Mouse (Mus musculus) monocyte, adult 5-6 weeks (primary cell): ENCODE results near the gene G3bp2. TPM values are rescaled to one million over a fixed set of nuclear protein-coding genes. Genes with fewer than 3 reads are reported as not detected.

Source experiments
- ATAC-seq: fragments of 153-309, 156-312 bp; replicated peaks from 2 replicates; pipeline ENCODE4 v1.8.0; 2017; ENCODE audit warnings: mild to moderate bottlenecking; ENCODE audit not compliant: low TSS enrichment, insufficient number of reproducible peaks, severe bottlenecking, poor library complexity, low FRiP score
- total RNA-seq: library from RNA; stranded (forward); fragments of 200-1000, 200-491, 200-594 nt; gene quantifications from 3 replicates; pipeline ENCODE4 v1.2.3, GENCODE M21; 2017

Gene G3bp2
- total RNA-seq, 1 experiment from 2014 or later, result 133 TPM

DNA sequence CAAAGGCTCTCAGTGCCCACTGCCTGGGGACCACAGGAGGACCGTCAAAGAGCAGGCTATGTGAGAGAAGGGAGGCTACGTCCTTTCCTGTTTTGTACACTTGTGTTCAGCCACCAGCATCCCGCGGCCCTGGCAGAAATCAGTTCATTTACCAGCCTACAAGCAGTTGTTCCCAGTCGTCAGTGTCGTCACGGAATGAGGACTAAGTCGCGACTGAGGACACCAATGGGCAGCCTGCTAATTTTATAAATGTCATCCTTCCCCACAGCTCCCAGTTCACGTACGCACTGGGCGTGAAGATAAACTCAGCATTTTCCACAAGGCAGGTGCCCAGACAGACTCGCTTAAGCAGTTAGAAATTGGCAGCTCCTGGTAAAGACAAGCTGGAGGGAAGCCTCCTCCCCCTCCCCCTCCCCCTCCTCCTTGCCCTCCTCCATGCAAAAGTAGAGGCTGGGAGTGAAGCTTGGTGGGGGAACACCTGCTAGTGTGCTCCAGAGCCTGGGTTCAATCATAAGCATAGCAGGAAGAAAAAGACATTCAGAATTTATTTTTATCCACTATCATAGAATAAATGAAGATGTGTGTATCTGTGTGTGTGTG is 20.4 kb upstream of the G3bp2 start:
- no peak for ATAC-seq

DNA sequence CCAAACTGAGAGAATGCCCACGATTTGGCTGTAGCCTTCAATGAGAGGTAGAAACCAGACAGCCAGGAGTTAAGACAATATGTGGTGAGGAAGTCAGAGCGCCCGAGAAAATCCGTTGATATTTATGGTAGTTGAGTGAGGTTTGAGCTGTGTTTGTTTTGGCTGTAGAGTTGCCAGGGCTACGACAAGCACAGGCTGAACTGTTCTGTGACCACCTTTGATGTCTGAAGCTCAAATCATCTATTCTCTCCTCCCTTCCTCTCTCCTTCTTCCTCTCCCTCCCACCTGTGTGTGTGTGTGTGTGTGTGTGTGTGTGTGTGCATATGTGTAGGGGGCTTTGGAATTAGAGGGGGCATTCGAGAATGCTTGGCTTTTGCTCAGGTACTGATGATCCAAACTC is 19.5 kb upstream of the G3bp2 start:
- no peak for ATAC-seq

DNA sequence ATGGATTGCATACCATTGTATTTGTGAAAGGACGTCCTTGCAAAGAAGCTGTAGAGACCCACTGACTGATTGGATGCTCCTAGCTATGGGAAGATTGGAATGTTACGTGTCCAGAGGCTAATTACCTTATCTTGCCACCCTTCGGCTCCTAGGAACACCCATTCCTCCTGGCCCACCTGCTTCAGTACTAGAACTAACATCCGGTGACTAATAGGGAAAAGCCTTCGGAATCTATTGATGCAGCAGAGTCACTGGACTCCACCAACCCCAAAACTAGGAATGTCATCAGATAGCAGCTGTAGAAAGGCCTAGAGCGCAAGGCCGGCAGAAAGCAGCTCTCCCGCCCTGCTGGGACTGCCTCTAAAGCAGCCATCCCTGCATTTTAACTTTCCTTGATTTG is 18.1 kb upstream of the G3bp2 start:
- ATAC-seq, result no peak

DNA sequence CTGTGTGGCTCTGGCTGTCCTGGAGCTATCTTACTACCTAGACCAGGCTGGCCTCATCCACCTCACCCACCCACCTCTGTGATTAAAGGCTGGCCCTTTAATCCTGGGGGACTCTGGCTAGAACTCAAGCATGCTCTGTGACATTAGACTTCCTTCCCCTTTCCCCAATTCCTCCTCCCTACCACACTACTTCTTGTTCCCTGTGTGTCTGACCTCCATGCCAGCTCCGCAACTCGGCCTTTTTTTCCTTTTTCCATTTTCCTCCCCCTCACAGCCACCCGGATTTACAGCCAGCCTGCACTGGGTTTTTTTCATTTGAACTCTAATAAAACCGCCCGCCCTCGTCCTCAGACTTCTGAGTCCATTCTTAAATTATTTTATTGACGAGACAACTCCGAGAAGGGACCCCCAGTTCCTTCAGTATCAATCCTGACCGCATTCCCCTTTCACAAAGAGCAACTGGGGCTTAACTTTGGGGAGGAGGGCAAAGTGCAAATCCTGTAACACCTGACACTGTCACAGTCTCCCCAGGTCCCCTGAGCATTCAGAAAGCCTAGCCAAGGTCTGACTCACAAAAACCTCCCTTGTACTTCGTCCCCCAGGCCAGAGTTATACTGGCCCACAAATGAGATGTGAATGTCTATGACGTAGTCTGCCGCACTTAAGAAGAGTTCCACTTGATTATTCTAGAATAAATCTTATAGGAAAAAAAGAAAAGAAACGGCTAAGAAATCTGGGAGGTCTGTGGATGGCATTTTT is 15.0 kb upstream of the G3bp2 start:
- ATAC-seq, result peak; percentile 60; the same call in 1 of the 2 replicates

DNA sequence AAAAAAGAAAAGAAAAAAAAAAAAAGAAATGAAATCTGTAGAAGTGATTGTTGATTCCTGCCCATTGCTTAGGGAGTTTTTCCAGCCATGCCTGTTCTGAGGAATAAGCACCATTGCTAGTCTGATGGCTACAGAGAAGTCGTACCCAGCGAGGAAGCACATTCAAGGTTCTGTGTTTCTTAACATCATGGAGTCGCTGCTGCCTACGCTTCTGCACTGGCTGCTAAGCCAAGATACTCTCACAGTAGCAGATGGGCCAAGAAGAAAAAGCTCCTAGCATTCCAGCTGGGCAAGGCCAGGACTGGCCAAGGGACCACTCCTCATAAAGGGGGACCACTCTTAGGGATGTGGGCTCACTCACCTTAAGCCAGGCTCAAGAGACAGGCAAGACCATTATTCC is 14.3 kb upstream of the G3bp2 start:
- ATAC-seq, result 0 out of 2 replicates have a peak, but pooled peaks have one; percentile 14

DNA sequence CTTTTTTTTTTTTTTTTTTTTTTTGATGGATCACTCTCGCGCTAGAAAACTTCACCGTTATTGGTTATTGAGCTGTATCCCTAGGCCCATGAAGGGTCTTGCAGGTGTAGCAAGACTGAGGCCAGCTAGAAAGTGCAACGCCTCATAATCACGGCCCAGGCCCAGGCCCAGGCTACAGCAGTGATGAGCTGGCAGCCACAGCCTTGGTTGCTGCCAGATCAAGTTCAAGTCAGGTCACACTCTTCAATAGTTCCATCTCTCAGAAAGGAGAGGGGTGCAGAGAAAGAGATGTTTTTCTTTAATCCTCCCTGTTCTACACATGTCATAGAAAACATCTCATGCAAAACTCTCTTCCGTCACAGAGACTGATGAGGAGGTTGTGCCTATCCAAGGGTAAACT is 13.3 kb upstream of the G3bp2 start:
- no peak for ATAC-seq

DNA sequence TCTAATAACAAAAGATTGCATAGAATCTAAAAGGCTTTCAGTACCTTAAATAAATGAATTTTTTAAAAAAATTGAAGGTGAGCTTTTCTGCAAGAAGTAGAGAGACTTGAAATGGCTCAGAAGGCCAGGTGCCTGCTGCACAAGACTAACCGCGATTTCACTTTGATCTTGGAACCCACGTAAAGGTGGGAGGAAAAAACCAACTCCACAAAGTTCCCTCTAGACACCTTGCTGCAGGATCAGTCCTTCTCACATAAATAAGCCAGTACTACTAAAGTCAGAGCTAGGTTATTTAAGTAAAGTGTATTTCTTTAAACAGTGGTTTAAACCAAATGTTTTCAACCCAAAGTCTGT is 10.5 kb upstream of the G3bp2 start:
- ATAC-seq, result no peak

DNA sequence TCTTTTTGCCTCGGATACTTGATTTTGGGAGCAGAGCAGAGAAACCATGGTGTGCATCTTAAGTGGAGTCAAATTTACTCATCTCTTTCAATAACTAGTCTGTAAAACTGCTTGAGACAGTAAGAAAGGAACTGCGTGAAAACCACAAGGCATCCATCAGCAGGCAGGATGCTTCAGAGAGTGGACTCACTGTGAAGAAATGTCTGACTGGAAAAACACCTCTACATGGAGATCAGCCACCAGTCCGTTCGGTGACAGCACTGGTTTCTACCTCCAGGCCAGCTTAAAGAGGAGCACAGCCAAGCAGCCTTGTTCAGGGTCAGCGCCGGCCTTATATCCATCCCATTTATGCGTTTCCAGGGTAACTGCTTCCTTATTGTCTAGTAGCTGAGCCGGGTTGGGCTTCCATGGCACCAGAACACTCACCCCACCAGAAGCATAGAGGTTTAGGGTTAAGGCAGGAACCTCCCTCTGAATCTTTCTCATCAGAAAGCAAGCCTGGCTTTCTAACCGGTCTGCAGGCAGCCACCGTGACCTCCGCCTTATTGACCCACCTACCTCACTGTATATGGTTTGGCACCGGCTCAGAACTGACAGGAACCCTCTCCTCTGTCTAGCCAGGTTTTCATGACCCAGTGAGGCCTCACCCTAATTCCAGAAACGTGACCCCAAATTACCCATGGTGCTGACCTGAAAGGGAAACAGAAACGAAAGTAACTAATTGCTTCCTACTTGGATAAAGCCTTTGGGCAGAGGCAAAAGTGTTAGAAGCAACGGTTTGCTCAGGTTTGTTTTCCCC is 9.9 kb upstream of the G3bp2 start:
- peak; percentile 49; the same call in 1 of the 2 replicates for ATAC-seq

DNA sequence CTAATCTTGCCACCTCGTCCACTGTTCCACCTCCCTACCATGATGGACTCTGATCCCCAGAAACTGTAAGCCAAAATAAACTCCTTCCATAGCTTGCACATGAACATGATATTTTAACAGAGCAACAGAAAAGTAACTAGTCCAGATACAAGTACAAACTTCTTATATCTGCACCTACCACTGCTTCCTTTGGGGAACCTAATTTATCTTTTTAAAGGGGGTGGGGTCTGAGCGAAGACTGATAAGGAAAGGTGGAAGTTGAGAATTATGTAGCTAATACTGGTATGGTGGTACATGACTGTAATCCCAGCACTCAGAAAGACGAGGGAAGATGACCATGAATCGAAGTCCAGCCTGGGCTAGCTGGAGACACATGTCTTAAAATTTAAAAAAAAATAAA is 4.0 kb upstream of the G3bp2 start:
- no peak for ATAC-seq

DNA sequence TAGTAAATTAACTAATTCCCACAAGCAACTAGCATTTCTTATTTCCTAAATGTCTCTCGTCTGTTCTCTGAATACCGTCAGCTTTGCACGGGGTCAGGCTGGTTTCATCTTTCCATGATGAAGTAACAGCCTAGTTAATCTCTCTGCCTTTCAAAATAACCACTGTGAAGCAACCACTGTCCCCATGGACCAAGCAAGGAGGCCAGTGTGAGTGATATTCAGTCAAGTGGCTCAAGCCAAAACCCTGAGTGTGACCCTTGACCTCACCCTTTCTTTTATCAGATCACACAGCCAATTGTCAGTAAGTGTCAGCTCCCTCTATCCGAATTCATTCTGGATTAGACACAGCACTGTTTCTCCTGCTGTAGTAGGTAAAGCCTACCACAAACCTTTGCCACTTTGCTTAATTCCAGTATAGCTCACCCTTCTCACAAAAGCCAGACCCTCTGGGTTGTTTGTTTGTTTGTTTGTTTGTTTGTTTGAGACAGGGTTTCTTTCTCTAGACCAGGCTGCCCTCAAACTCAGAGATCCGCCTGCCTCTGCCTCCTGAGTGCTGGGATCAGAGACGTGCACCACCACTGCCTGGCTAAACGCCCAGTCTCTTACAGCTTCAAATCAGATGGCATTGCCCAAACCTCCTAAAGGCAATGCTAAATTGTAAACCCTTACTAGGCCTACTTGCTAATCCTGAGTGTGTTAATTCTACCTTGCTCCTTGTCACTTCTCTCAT is 2.5 kb upstream of the G3bp2 start:
- no peak for ATAC-seq

DNA sequence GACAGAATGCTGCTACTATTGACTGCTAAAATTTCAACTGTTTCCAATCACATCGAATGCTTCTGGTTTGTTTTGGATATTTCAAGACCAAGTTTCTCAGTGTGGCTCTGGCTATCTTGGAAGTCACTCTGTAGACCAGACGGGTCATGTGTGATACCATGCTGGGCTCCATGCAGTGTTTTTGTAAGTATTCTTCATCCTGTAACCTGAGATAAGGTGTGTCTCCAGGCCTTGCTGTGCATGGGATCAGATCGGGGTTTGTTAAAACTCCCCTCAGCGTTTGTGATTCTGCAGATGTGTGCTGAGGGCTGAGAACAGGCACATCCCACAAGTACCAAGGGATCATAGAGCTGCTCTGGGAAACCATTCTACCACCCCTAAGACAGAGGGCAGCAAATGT is 1.7 kb upstream of the G3bp2 start:
- no peak for ATAC-seq

DNA sequence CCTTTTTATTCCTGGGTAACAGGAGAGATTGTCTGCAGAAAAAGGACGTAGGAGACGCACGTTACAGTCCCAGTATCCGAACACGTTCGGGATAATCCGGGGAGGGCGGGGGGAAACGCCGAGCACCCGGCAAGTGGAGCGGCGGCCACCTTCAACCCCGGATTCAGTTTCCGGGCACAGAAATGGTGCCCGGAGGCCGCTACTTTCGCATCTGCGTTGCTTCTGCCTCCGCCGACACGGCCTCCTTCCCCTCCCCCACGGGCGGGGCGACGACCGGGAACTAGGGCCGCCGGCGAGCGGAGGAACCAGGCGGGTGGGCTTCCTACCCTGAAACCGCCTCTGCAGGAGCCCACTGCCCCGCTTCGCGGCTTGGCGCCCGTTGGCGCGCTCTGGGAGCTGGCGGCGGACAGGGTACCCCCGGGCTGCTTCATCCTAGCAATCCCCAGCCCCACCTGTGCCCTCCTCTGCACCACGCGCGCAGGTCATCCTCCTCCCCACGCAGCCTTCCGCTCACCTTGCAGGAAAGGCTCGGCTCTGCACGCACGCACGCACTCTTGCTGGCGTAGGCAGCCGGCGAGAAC is 608 bp downstream of the G3bp2 start:
- peak; percentile 32 for ATAC-seq

DNA sequence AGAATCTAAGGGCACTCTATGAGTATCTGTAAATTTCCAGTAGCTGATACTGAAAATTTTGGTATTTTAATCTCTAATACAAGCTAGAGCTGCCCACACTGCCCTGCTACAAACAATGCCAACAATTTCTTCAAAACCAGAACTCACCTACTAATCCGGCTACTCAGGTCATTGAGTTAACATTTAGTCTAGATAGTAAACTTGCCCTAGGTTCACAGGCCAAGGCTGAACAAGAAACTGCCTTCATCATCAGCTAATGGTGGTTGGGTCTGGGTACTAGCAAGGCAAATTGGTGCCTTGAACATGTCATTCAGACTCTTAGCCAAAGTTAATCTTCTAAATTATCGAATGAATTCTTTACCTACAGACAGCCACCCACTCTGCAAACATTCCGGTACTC is 2.2 kb downstream of the G3bp2 start:
- ATAC-seq, result no peak

DNA sequence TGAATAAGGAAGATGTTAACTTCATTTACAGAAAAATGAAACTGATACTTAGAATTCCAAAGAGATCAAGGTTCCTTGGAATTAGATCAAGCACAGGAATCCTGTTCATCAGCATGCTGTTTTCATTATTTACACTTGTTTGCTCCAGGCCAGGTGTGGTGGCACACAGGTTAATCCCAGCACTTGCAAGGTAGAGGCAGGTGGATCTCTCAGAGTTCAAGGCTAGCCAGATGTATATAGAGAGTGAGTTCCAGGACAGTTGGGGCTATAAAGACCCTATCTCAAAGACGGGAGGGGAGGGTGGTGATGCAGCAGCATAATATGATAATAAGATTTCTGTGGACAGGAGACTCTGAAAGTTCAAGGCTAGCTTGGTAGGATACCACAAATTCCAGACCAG is 3.1 kb downstream of the G3bp2 start:
- no peak for ATAC-seq

DNA sequence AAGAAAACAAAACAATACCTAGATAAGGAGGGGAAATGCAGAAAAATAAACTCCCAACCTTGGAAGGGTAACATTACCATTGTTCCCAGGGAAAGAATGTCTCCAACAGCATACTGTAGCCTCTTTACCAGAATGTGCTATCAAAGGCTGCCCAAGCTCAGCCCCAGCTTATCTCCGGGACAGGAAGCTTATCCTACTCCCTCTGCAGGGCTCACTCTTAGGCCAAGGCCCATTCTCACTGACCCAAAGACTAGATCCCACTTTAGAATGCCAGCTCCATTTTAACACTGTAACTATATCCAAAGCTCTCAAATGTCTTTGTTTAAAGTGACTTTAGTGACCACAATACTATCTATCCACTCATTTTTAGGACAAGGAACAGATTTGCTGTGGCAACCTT is 4.2 kb downstream of the G3bp2 start:
- no peak for ATAC-seq

DNA sequence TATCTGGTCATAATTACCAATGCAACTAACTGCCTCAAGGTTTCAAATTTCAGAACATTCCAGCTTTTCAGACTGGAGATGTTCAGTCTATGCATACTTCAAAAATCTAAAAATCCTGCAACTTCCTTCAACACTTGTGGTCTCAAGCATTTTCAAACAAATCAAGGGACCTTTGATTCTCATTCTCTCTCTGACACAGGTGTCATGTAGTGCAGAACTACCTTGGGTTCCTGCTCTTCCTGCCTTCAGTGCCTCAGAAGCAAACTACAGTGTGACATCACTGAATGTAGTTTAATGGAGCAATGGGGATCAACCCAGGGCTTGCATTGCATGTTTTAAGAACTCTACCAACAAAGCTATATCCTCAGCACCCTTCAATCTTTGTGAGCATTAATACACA is 4.8 kb downstream of the G3bp2 start:
- no peak for ATAC-seq

DNA sequence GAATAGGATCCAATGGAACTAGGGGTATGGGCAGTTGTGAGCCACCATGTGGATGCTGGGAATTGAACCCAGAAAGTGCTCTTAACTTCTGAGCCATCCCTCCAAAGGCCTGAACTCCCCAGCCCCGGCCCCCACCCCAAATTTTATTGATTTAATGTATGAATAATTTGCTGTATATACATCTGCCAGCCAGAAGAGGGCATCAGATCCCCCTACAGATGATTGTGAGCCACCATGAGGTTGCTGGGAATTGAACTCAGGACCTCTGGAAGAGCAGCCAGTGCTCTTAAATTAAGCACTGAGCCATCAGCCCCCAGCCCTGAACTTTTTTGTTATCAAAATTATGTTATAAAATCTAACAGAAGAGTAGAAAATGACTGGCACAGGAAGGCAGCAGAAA is 7.2 kb downstream of the G3bp2 start:
- ATAC-seq, result no peak

DNA sequence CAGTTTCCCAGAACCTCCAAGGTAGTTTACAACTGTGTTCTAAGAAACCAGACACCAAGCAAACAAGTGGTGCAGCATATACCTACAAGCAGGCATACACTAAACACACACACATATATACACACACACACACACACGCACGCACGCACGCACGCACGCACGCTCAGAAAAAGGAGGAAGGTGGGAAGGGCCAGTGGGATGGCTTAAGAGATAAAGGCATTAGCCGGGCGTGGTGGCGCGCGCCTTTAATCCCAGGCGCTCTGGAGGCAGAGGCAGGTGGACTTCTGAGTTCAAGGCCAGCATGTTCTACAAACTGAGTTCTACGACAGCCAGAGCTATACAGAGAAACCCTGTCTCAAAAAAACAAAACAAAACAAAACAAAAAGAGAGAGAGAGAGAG is 9.5 kb downstream of the G3bp2 start:
- no peak for ATAC-seq

DNA sequence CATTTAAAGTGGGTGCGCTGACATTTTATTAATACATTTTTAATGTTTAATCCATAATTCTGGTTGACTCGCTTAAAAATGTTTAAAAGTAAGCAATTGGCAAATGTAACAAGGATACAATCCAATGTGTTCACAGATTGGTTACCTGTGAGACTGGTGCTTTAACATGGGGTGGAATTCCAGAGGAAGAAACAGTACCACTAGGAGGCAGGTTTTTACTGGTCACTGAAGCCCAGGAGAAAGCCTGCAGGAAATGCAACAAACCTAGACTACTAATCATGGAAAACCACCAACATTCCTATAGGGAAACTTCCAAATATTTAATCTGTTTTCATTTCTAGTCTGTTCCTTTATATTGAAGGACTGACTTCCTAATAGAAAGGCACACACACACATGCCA is 20.3 kb downstream of the G3bp2 start:
- ATAC-seq, result no peak
